ENCODE assay signal across 15 mouse cellular contexts in genomic region chr9:104254408-104255180, GRCm38 (mm10). TPM values are rescaled to one million over a fixed set of nuclear protein-coding genes. Genes with fewer than 3 reads are reported as not detected.
DNase-seq lines count a peak whose midpoint lies in the region; ATAC-seq and TF ChIP-seq lines count a peak whose summit lies in the region.
"Had no signal": no experiment of that assay in that cellular context is flagged by ENCODE, and none has a peak within 500 bp of the region (broad histone marks: within the 10 kb centered on the region; RNA-seq: fewer than 3 reads in every experiment).

No protein-coding gene starts in this region.

- no peak overlapping the region for H3K9ac ChIP-seq in embryonic facial prominence, embryonic 14.5 days (ENCODE audit: low read depth, low read length)
- H3K9ac ChIP-seq in liver, embryonic 12.5 days = no peak overlapping the region
- no peak overlapping the region for H3K9ac ChIP-seq in liver, postnatal 0 days (replicated peaks)
- H3K9ac ChIP-seq in stomach, embryonic 16.5 days (ENCODE audit: low read length) = no peak overlapping the region
- H3K9ac ChIP-seq: embryonic facial prominence, embryonic 12.5 days; hindbrain, embryonic 13.5 days; neural tube, embryonic 13.5 days had no signal

- H3K27me3 ChIP-seq in embryonic facial prominence, embryonic 14.5 days (replicated peaks; ENCODE audit: control insufficient read depth, insufficient read depth, low read length) = no peaks in the 10 kb centered on the region
- no peaks in the 10 kb centered on the region for H3K27me3 ChIP-seq in embryonic facial prominence, embryonic 10.5 days (replicated peaks; ENCODE audit: low read depth, poor library complexity, severe bottlenecking)
- no peaks in the 10 kb centered on the region for H3K27me3 ChIP-seq in liver, embryonic 12.5 days (replicated peaks)
- H3K27me3 ChIP-seq in liver, postnatal 0 days (ENCODE audit: insufficient read depth, low read length) = no peaks in the 10 kb centered on the region
- no peaks in the 10 kb centered on the region for H3K27me3 ChIP-seq in stomach, embryonic 16.5 days (ENCODE audit: control insufficient read depth, insufficient read depth, low read length)
- H3K27me3 ChIP-seq: embryonic facial prominence, embryonic 12.5 days; hindbrain, embryonic 13.5 days; neural tube, embryonic 13.5 days had no signal

- H3K27ac ChIP-seq in embryonic facial prominence, embryonic 14.5 days (replicated peaks; ENCODE audit: low read depth, low read length) = no peak overlapping the region
- H3K27ac ChIP-seq in embryonic facial prominence, embryonic 10.5 days (replicated peaks) = no peak overlapping the region
- H3K27ac ChIP-seq in liver, embryonic 12.5 days = no peak overlapping the region
- H3K27ac ChIP-seq in liver, postnatal 0 days (ENCODE audit: low read depth) = no peak overlapping the region
- H3K27ac ChIP-seq in stomach, embryonic 16.5 days (ENCODE audit: low read length) = no peak overlapping the region
- H3K27ac ChIP-seq: embryonic facial prominence, embryonic 12.5 days; heart, embryonic 10.5 days; hindbrain, embryonic 13.5 days; neural tube, embryonic 13.5 days had no signal

- H3K36me3 ChIP-seq in embryonic facial prominence, embryonic 14.5 days (ENCODE audit: control insufficient read depth, insufficient read depth, low read length) = no peaks in the 10 kb centered on the region
- H3K36me3 ChIP-seq in embryonic facial prominence, embryonic 10.5 days (replicated peaks) = no peaks in the 10 kb centered on the region
- no peaks in the 10 kb centered on the region for H3K36me3 ChIP-seq in liver, embryonic 12.5 days
- no peaks in the 10 kb centered on the region; the same call in 1 of the 2 replicates for H3K36me3 ChIP-seq in liver, postnatal 0 days (replicated peaks; ENCODE audit: insufficient read depth, low read length)
- no peaks in the 10 kb centered on the region for H3K36me3 ChIP-seq in stomach, embryonic 16.5 days (ENCODE audit: control insufficient read depth, insufficient read depth, low read length)
- H3K36me3 ChIP-seq: embryonic facial prominence, embryonic 12.5 days; heart, embryonic 10.5 days; hindbrain, embryonic 13.5 days had no signal

- DNase-seq in embryonic facial prominence, embryonic 14.5 days (ENCODE audit: low spot score) = peak; percentile 19
- no peak for DNase-seq in embryonic facial prominence, embryonic 10.5 days (ENCODE audit: low spot score)
- no peak for DNase-seq in liver, postnatal 0 days
- peak; percentile 38 to 69 for DNase-seq in kidney, postnatal 36 days
- no peak for DNase-seq in lung, postnatal 36 days
- DNase-seq in thymus, postnatal 4 days = no peak
- DNase-seq: cerebellum, adult 8-10 months; lung, postnatal 10 days; midbrain, embryonic 14.5 days had no signal

- no peaks in the 10 kb centered on the region for H3K9me3 ChIP-seq in embryonic facial prominence, embryonic 14.5 days (ENCODE audit: control insufficient read depth, low read length)
- no peaks in the 10 kb centered on the region for H3K9me3 ChIP-seq in embryonic facial prominence, embryonic 10.5 days
- H3K9me3 ChIP-seq in liver, embryonic 12.5 days (replicated peaks) = no peaks in the 10 kb centered on the region
- no peaks in the 10 kb centered on the region for H3K9me3 ChIP-seq in liver, postnatal 0 days (ENCODE audit: low read length)
- no peaks in the 10 kb centered on the region for H3K9me3 ChIP-seq in stomach, embryonic 16.5 days (replicated peaks; ENCODE audit: control insufficient read depth, low read length)
- H3K9me3 ChIP-seq: embryonic facial prominence, embryonic 12.5 days; heart, embryonic 10.5 days; hindbrain, embryonic 13.5 days; neural tube, embryonic 13.5 days had no signal

- TF ChIP-seq EP300 in liver, postnatal 0 days (IDR thresholded peaks at IDR 0.05; ENCODE audit: low read depth) = no peak

- H3K4me3 ChIP-seq in embryonic facial prominence, embryonic 14.5 days (ENCODE audit: low read depth, low read length) = no peak overlapping the region
- no peak overlapping the region for H3K4me3 ChIP-seq in embryonic facial prominence, embryonic 10.5 days
- H3K4me3 ChIP-seq in liver, embryonic 12.5 days = no peak overlapping the region
- H3K4me3 ChIP-seq in liver, postnatal 0 days (ENCODE audit: low read depth, low read length) = no peak overlapping the region
- no peak overlapping the region for H3K4me3 ChIP-seq in stomach, embryonic 16.5 days (replicated peaks; ENCODE audit: low read length)
- H3K4me3 ChIP-seq: embryonic facial prominence, embryonic 12.5 days; heart, embryonic 10.5 days; hindbrain, embryonic 13.5 days; neural tube, embryonic 13.5 days had no signal

- no peak for TF ChIP-seq CTCF in liver, postnatal 0 days (IDR thresholded peaks at IDR 0.05; ENCODE audit: low read depth)

- no peak overlapping the region for H3K4me2 ChIP-seq in embryonic facial prominence, embryonic 14.5 days (ENCODE audit: low read depth, low read length)
- H3K4me2 ChIP-seq in liver, embryonic 12.5 days = no peak overlapping the region
- H3K4me2 ChIP-seq in liver, postnatal 0 days (ENCODE audit: low read depth, low read length) = no peak overlapping the region
- no peak overlapping the region for H3K4me2 ChIP-seq in stomach, embryonic 16.5 days (ENCODE audit: low read depth, low read length)
- H3K4me2 ChIP-seq: embryonic facial prominence, embryonic 12.5 days; hindbrain, embryonic 13.5 days; neural tube, embryonic 13.5 days had no signal

- H3K4me1 ChIP-seq in embryonic facial prominence, embryonic 14.5 days (ENCODE audit: control insufficient read depth, insufficient read depth, low read length) = no peaks in the 10 kb centered on the region
- H3K4me1 ChIP-seq in embryonic facial prominence, embryonic 10.5 days = no peaks in the 10 kb centered on the region
- peaks cover 18% of the 10 kb centered on the region for H3K4me1 ChIP-seq in liver, embryonic 12.5 days
- peaks cover 15% of the 10 kb centered on the region for H3K4me1 ChIP-seq in liver, postnatal 0 days (ENCODE audit: insufficient read depth)
- H3K4me1 ChIP-seq in stomach, embryonic 16.5 days (ENCODE audit: control insufficient read depth, insufficient read depth, low read length) = peaks cover 12% of the 10 kb centered on the region; the same call in 1 of the 2 replicates

- WGBS in embryonic facial prominence, embryonic 14.5 days = 72% methylated on average over 9 of the region's 9 CpGs
- WGBS in embryonic facial prominence, embryonic 10.5 days = 73% methylated on average over 9 of the region's 9 CpGs
- 51% methylated on average over 9 of the region's 9 CpGs for WGBS in liver, embryonic 12.5 days (ENCODE audit: insufficient replicate concordance)
- WGBS in liver, postnatal 0 days (ENCODE audit: insufficient replicate concordance) = 69% methylated on average over 9 of the region's 9 CpGs
- WGBS in stomach, embryonic 16.5 days = 71% methylated on average over 9 of the region's 9 CpGs

- ATAC-seq in embryonic facial prominence, embryonic 14.5 days (ENCODE audit: low read depth) = 0 out of 2 replicates have a peak, but pooled peaks have one; percentile 18
- 0 out of 2 replicates have a peak, but pooled peaks have one; percentile 37 for ATAC-seq in liver, embryonic 12.5 days
- no peak for ATAC-seq in liver, postnatal 0 days
- ATAC-seq in stomach, embryonic 16.5 days (ENCODE audit: insufficient read depth, low FRiP score) = peak; percentile 17; the same call in 1 of the 2 replicates

RNA-seq across cellular contexts. Expression of gene Dnajc13, which starts 8.1 kb away (rescaled TPM):
- 29.0 and 31.4 TPM in 2 replicates for polyA plus RNA-seq in embryonic facial prominence, embryonic 14.5 days (2014; fragmentation: Nextera tagmentation; extraction: Ambion mirVana)
- 19.1 and 19.3 TPM in 2 replicates for polyA plus RNA-seq in embryonic facial prominence, embryonic 10.5 days (2016; fragmentation: Nextera tagmentation; extraction: Ambion mirVana)
- 11.6 and 12.1 TPM in 2 replicates for polyA plus RNA-seq in liver, embryonic 12.5 days (2016; fragmentation: Nextera tagmentation; extraction: Ambion mirVana)
- polyA plus RNA-seq in liver, postnatal 0 days (2015; fragmentation: Nextera tagmentation; extraction: Ambion mirVana) = 5.4 and 5.8 TPM in 2 replicates
- polyA plus RNA-seq in stomach, embryonic 16.5 days (2015; fragmentation: Nextera tagmentation; extraction: Ambion mirVana) = 18.6 and 19.8 TPM in 2 replicates

Comparison
In these comparisons a context has a peak if more than half of its experiments do, and no peak if none do; other contexts are left out.
1. DNase-seq: peak in embryonic facial prominence, embryonic 14.5 days (single experiment) and kidney, postnatal 36 days (2 of 2); none in embryonic facial prominence, embryonic 10.5 days (single experiment), liver, postnatal 0 days (single experiment), lung, postnatal 36 days (single experiment) and thymus, postnatal 4 days (single experiment).